Mouse (Mus musculus) heart, embryonic 16.5 days (tissue): Measurements from ENCODE around the gene Dmkn. TPM values are rescaled to one million over a fixed set of nuclear protein-coding genes. Genes with fewer than 3 reads are reported as not detected.

Experiments used
- ATAC-seq: fragments of 200-750 bp; cut with Nextera tagmentation; replicated peaks from 2 replicates; pipeline ENCODE4 v1.8.0; 2017; ENCODE audit warnings: moderate number of reproducible peaks; ENCODE audit not compliant: insufficient read depth, low FRiP score; ENCODE audit errors: extremely low read depth
- H3K27ac ChIP-seq: fragments of 300-500 bp; sonication (generic); 2 replicates; pipeline ENCODE4 v1.5.1; 2014; ENCODE audit warnings: mild to moderate bottlenecking, low read length, control low read depth, moderate library complexity
- H3K27me3 ChIP-seq: fragments of 300-500 bp; sonication (generic); 2 replicates; pipeline ENCODE4 v1.6.1; 2014; ENCODE audit warnings: low read length, mixed read lengths; ENCODE audit not compliant: control insufficient read depth, insufficient read depth
- H3K36me3 ChIP-seq: fragments of 300-500 bp; sonication (generic); 2 replicates; pipeline ENCODE4 v1.6.1; 2014; ENCODE audit not compliant: control insufficient read depth, insufficient read depth
- H3K4me1 ChIP-seq: fragments of 300-500 bp; sonication (generic); 2 replicates; pipeline ENCODE4 v1.6.1; 2014; ENCODE audit warnings: low read length, mixed read lengths; ENCODE audit not compliant: control insufficient read depth, insufficient read depth
- H3K4me2 ChIP-seq: fragments of 300-500 bp; sonication (generic); 2 replicates; pipeline ENCODE4 v1.6.1; 2014; ENCODE audit warnings: low read depth, mild to moderate bottlenecking, control low read depth, low read length
- H3K4me3 ChIP-seq: fragments of 300-500 bp; sonication (generic); 2 replicates; pipeline ENCODE4 v1.5.1; 2014; ENCODE audit warnings: mild to moderate bottlenecking, control low read depth, low read length
- H3K9ac ChIP-seq: fragments of 300-500 bp; sonication (generic); 2 replicates; pipeline ENCODE4 v1.6.1; 2014; ENCODE audit warnings: low read length, control low read depth
- H3K9me3 ChIP-seq: fragments of 300-500 bp; sonication (generic); replicated peaks from 2 replicates; pipeline ENCODE4 v1.6.1; 2016; ENCODE audit warnings: low read length; ENCODE audit not compliant: control insufficient read depth
- WGBS: fragments of 180-500 bp; shearing (Covaris S2); extraction: QIAGEN DNeasy Blood & Tissue Kit; methylation state at CpG from one replicate; pipeline ENCODE4 v1.1.7; 2014; 5-methylcytosine and 5-hydroxymethylcytosine counted together
- polyA plus RNA-seq: library from polyadenylated mRNA; unstranded; fragments of >200 nt; fragmentation: Nextera tagmentation; extraction: Ambion mirVana; gene quantifications from 2 replicates; pipeline ENCODE4 v1.2.1, GENCODE M21; 2015

Gene Dmkn
- polyA plus RNA-seq, 1 experiment from 2014 or later: 5.9 TPM

- peaks cover 9% of the 10 kb centered on the region for H3K9me3 ChIP-seq
- H3K4me3 ChIP-seq: no peak within 1 kb of the TSS
- no peaks in the 10 kb centered on the region for H3K4me1 ChIP-seq
- H3K27me3 ChIP-seq: no peaks in the 10 kb centered on the region
- ATAC-seq: no peak
- WGBS: 55% methylated on average over 5 of the region's 5 CpGs
- no peak within 1 kb of the TSS for H3K4me2 ChIP-seq
- H3K9ac ChIP-seq: no peak within 1 kb of the TSS
- peaks cover 13% of the 10 kb centered on the region for H3K36me3 ChIP-seq
- no peak within 1 kb of the TSS for H3K27ac ChIP-seq
These were observed 12.4 kb upstream of the Dmkn start, which contains the start of gene Sbsn for GRCm38 (mm10) chr7:30751086-30751669. Gene Sbsn, plus strand, starts transcription at chr7:30751471.

GRCm38 (mm10) chr7:30757001-30757400 is 6.6 kb upstream of the Dmkn start:
- Histone ChIP-seq H3K4me1 (0 out of 2 replicates have a peak, but pooled peaks cover 4% of the 10 kb centered on the region), H3K36me3 (peaks cover 13% of the 10 kb centered on the region), H3K27ac (no peak overlapping the region), H3K9ac (no peak overlapping the region), H3K4me3 (no peak overlapping the region), H3K27me3 (no peaks in the 10 kb centered on the region), H3K4me2 (no peak overlapping the region), H3K9me3 (peaks cover 9% of the 10 kb centered on the region)
- no peak for ATAC-seq
- 63% methylated on average over 3 of the region's 3 CpGs for WGBS

- ATAC-seq: no peak
- no peak overlapping the region for H3K27ac ChIP-seq
- H3K4me3 ChIP-seq: no peak overlapping the region
These were observed 4.7 kb upstream of the Dmkn start for GRCm38 (mm10) chr7:30758853-30759252.

GRCm38 (mm10) chr7:30761769-30762352 is 1.7 kb upstream of the Dmkn start:
- no peak overlapping the region for H3K4me3 ChIP-seq
- H3K9me3 ChIP-seq: no peaks in the 10 kb centered on the region
- no peaks in the 10 kb centered on the region for H3K36me3 ChIP-seq
- H3K4me1 ChIP-seq: 0 out of 2 replicates have a peak, but pooled peaks cover 4% of the 10 kb centered on the region
- no peak overlapping the region for H3K27ac ChIP-seq
- H3K4me2 ChIP-seq: no peak overlapping the region
- no peak overlapping the region for H3K9ac ChIP-seq
- H3K27me3 ChIP-seq: peaks cover 2% of the 10 kb centered on the region; the same call in 1 of the 2 replicates
- ATAC-seq: no peak
- 34% methylated on average over 4 of the region's 4 CpGs for WGBS

More at GRCm38 (mm10) chr7:30758853-30759252, 4.7 kb upstream of the Dmkn start:
- H3K9me3 ChIP-seq: peaks cover 9% of the 10 kb centered on the region
- no peak overlapping the region for H3K4me2 ChIP-seq
- no peaks in the 10 kb centered on the region for H3K27me3 ChIP-seq
- 26% methylated on average over 4 of the region's 4 CpGs for WGBS
- no peak overlapping the region for H3K9ac ChIP-seq
- H3K36me3 ChIP-seq: peaks cover 13% of the 10 kb centered on the region
- H3K4me1 ChIP-seq: 0 out of 2 replicates have a peak, but pooled peaks cover 4% of the 10 kb centered on the region

- Histone ChIP-seq H3K4me2 (no peak overlapping the region), H3K4me3 (no peak overlapping the region)
- WGBS: 43% methylated on average over 11 of the region's 11 CpGs
These were observed 1.6 kb downstream of the Dmkn start for GRCm38 (mm10) chr7:30765173-30765572.

GRCm38 (mm10) chr7:30766408-30766807 is 2.9 kb downstream of the Dmkn start:
- Histone ChIP-seq H3K36me3 (no peaks in the 10 kb centered on the region), H3K4me1 (no peaks in the 10 kb centered on the region), H3K4me2 (no peak overlapping the region), H3K27me3 (peaks cover 2% of the 10 kb centered on the region), H3K4me3 (no peak overlapping the region), H3K27ac (no peak overlapping the region), H3K9ac (no peak overlapping the region), H3K9me3 (no peaks in the 10 kb centered on the region; the same call in 1 of the 2 replicates)
- 82% methylated on average over 4 of the region's 4 CpGs for WGBS
- no peak for ATAC-seq

More at GRCm38 (mm10) chr7:30765173-30765572, 1.6 kb downstream of the Dmkn start:
- Histone ChIP-seq H3K4me1 (0 out of 2 replicates have a peak, but pooled peaks cover 4% of the 10 kb centered on the region), H3K36me3 (no peaks in the 10 kb centered on the region), H3K27me3 (peaks cover 2% of the 10 kb centered on the region), H3K9me3 (no peaks in the 10 kb centered on the region), H3K9ac (no peak overlapping the region), H3K27ac (no peak overlapping the region)
- ATAC-seq: no peak

GRCm38 (mm10) chr7:30769236-30769635 is 5.7 kb downstream of the Dmkn start:
- no peaks in the 10 kb centered on the region for H3K4me1 ChIP-seq
- no peaks in the 10 kb centered on the region for H3K36me3 ChIP-seq
- peaks cover 2% of the 10 kb centered on the region; the same call in 1 of the 2 replicates for H3K9me3 ChIP-seq
- no peak overlapping the region for H3K4me2 ChIP-seq
- no peak overlapping the region for H3K4me3 ChIP-seq
- H3K27me3 ChIP-seq: peaks cover 2% of the 10 kb centered on the region
- ATAC-seq: no peak
- WGBS: 28% methylated on average over 9 of the region's 9 CpGs
- no peak overlapping the region for H3K9ac ChIP-seq
- H3K27ac ChIP-seq: no peak overlapping the region

GRCm38 (mm10) chr7:30776104-30776503 is 12.5 kb downstream of the Dmkn start:
- H3K27me3 ChIP-seq: no peaks in the 10 kb centered on the region
- H3K36me3 ChIP-seq: no peaks in the 10 kb centered on the region
- H3K4me2 ChIP-seq: no peak overlapping the region
- no peak overlapping the region for H3K27ac ChIP-seq
- no peak overlapping the region for H3K4me3 ChIP-seq
- no peaks in the 10 kb centered on the region for H3K4me1 ChIP-seq
- no peak overlapping the region for H3K9ac ChIP-seq
- no peak for ATAC-seq
- H3K9me3 ChIP-seq: peaks cover 2% of the 10 kb centered on the region; the same call in 1 of the 2 replicates
- 70% methylated on average over 9 of the region's 9 CpGs for WGBS

- no peak overlapping the region for H3K27ac ChIP-seq
- H3K36me3 ChIP-seq: no peaks in the 10 kb centered on the region
- 47% methylated on average over 7 of the region's 7 CpGs for WGBS
- H3K9ac ChIP-seq: no peak overlapping the region
- no peak overlapping the region for H3K4me3 ChIP-seq
- H3K27me3 ChIP-seq: no peaks in the 10 kb centered on the region
- no peaks in the 10 kb centered on the region for H3K4me1 ChIP-seq
- H3K4me2 ChIP-seq: no peak overlapping the region
- H3K9me3 ChIP-seq: 0 out of 2 replicates have a peak, but pooled peaks cover under 1% of the 10 kb centered on the region
- no peak for ATAC-seq
These were observed 13.6 kb downstream of the Dmkn start for GRCm38 (mm10) chr7:30777081-30777579.
